Mouse (Mus musculus) gastrocnemius, adult 8-10 months (tissue): ENCODE data around the gene Dner. TPM values are rescaled to one million over a fixed set of nuclear protein-coding genes. Genes with fewer than 3 reads are reported as not detected.
A peak's percentile ranks its signal among the peaks of the same experiment; 100 is the strongest.

Experiments used
- DNase-seq, 2 experiments: peaks; one replicate each; pipeline ENCODE4 v3.0.0; 2022; ENCODE audit warnings: low spot score in 2 of 2
- total RNA-seq, 4 experiments: library from RNA; stranded (reverse); gene quantifications; 2 replicates each; pipeline ENCODE4 v1.2.4; 2022

Gene Dner
- not detected for total RNA-seq

DNA sequence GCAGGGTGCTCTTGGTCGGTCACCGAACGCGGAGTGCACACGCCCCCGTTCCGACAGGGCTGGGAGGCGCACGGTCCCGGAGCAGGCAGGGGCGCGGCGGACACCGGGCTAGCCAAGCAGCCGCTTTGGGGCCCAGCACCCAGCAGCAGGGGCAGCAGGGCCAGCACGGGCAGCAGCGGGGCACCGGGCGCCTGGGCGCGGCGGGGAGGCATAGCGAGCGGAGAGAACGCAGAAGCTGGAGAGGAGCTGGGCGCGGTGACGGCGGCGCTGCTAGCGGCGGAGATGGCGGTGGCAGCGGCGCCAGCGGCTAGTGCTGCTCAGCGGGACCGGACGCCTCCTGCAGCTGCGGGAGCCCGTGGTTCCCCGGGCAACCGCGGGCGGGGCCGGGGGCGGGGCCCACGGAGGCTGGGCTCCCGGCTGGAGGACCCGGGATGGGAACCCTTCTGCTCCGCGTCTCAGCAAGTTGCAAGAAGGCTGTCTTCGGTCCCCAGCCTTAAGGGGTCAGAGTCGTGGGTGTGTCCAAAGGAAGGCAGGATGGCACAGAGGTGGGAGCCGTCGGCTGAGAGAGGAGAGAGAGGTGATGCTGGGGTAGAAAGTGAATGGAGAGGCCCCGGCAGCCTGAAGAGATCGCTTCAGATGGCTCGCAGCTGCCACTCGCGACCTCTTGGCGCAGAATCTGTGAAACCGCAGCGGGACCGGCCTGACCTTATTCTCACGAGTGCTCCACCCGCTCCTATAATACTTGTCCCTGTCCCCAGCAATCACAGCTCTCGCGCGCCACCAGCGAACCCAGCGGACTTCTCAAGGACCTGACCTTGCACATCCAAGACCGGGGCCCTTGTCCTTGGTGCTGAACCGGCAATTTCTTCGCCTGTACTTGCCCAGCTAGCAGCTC lies at the start of gene Dner:
Gene Dner, minus strand, starts transcription at position 705 of the 895 bp plus-strand sequence.
- DNase-seq, result peak; percentile 11 to 22

GRCm38 (mm10) chr1:84742156-84742555 lies 46.1 kb upstream of the Dner start:
- DNase-seq, result no peak

DNA sequence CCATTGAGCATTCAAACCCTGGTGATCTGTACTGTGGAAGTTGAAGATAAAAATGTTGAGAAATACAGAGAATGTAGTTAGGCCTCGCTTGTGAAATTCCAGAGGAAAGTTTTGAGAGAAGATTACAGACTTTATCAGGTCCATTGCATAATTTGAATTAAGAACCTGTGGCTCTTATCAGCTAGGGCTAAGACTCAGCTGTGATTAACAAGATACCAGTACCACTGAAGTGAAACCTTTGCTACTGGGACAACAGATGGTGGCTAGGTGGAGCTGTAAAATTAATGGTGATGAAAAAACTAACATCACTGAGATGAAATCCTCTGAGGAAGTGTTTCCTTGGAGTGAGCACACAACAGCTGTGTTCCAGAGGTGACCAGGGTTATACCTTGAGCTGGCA lies 44.1 kb upstream of the Dner start:
- DNase-seq, result no peak

DNA sequence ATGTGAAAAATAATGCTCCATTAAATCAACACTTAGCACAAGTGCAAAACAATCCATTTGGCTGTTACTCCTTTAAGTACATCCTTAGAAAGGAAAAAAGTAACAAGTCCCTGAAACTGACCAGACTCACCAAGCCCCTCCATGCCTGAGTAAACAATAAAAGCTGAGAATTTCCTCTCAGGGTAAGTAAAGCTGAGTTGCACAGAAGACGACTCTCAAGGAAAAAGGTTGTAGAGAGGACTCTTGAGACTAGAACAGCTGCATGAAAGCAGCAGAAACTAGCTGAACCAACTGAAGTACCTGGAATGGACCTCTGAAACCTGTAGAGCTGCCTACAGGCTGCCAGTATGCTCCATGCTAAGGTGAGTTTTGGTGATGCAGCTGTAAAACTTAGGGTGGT lies 41.1 kb upstream of the Dner start:
- no peak for DNase-seq

DNA sequence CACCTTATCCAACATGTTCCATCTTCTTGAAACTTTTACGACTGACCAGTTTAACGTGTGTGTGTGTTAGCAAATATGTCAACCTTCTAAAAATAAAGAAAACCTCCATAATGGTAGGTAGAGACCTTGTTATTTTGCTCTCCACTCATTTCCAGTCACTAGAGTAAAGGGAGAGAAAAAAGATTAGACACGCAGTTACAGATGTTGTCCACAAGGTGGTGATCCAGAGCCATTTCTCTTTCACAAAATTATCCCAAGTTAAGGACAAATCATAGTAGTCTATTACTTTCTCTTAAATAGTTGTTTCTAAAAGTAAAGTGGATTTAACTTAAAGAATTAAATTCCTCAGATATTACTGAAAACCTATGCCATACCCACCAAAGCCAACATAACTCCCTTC lies 37.8 kb upstream of the Dner start:
- no peak for DNase-seq

GRCm38 (mm10) chr1:84731763-84732162 lies 35.7 kb upstream of the Dner start:
- DNase-seq, result no peak

GRCm38 (mm10) chr1:84722841-84723240 lies 26.8 kb upstream of the Dner start:
- no peak for DNase-seq

- no peak for DNase-seq
Measured at GRCm38 (mm10) chr1:84722371-84722770, 26.4 kb upstream of the Dner start.

- DNase-seq, result no peak
Measured at GRCm38 (mm10) chr1:84721942-84722341, 25.9 kb upstream of the Dner start.

GRCm38 (mm10) chr1:84709810-84710785 lies 14.1 kb upstream of the Dner start:
- no peak for DNase-seq

GRCm38 (mm10) chr1:84709406-84709805 lies 13.4 kb upstream of the Dner start:
- DNase-seq, result no peak

GRCm38 (mm10) chr1:84700254-84700653 lies 4.2 kb upstream of the Dner start:
- DNase-seq, result no peak

DNA sequence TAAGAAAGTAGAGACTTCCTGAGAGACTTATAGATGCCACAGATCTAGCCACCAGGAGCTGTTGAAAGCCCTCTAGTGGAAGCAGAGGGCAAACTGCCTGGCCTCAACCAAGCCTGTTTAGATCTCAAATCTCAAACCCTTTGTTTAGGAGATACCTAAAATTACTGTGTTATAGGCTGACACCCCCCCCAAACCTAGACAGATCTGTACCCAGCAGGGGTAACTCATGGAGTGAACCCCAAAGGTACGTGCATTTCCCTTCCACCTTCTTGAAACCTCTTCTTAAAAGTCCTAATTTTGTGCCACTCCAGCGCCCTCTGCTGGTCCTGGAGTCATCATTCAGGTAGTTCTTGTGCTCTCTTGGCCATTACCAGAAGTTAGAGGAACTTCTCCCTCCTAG lies 1.1 kb upstream of the Dner start:
- DNase-seq, result no peak

GRCm38 (mm10) chr1:84694688-84695474 lies 1.1 kb downstream of the Dner start:
- no peak for DNase-seq

GRCm38 (mm10) chr1:84677910-84678309 lies 18.1 kb downstream of the Dner start:
- no peak for DNase-seq

DNA sequence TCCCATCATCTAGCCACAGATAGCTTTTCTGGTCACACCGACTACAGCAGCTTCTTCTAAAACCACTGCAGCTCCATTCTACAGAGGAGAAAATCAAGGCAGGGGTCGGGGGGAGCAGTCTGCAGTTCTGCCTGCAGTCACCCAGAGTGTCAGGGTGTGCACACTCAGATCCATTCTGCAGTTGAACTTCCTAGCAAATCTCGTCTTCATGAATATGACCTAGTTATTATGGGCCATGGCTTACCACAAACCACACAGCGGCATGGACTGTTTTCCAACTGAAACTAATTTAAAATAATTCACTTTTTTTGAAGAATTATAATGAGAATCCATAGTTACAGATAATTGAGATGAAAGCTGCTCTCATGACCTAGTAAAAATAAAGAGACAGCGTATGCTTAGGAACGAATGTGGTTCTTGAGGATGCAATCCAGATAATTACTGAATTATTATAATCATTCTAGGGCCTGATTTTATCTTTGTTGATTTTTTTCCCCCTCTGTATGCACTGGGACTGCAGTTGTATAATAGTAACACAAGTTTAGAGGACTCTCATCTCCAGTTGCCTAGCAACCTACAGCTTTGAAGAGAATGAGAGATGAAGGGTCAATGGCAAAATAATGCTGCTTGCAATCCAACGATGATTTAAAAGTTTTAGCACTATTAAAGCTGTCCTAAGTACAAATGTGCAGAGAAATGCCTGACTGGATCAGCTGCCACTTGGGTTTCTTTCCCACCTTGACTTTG lies 27.7 kb downstream of the Dner start:
- no peak for DNase-seq

- no peak for DNase-seq
Measured at GRCm38 (mm10) chr1:84667660-84668059, 28.4 kb downstream of the Dner start.

DNA sequence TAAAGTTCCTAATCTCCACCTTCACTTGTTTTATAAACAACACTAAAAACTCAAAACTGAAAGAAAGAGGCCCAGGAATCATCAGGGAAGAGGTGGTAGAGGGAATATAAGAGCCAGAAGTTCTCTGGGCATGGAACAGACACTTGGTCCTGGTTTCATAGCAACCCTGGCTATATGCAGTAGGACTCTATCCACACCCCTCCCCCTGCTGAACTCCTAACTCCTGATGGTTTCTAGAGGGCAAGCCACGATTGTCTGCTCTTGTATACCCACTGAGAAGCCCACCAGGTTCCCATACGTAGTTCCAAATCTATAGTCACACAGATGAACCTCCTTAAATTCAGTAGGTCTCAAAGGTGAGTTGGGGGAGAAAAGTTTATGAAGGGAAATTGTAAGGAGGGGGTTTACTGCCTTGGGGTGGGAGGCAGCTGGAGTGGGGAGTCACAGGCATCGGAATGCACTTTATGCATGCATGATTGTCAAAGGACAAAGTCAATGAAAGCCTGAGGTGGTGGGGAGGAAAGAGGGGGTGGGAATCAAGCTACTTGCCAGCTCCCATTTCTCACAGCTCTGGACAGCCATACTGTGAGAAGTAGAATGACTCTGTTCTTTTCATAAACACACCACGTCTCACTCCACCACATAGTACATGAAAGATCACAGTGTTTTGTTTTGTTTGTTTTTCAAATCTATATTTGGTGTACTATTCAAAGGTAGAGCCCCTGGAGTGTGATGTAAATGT lies 31.5 kb downstream of the Dner start:
- DNase-seq, result no peak

- DNase-seq, result no peak
Measured at GRCm38 (mm10) chr1:84646781-84647180, 49.2 kb downstream of the Dner start.

- no peak for DNase-seq
Measured at GRCm38 (mm10) chr1:84640463-84640862, 55.6 kb downstream of the Dner start.
